In the genomic region with DNA sequence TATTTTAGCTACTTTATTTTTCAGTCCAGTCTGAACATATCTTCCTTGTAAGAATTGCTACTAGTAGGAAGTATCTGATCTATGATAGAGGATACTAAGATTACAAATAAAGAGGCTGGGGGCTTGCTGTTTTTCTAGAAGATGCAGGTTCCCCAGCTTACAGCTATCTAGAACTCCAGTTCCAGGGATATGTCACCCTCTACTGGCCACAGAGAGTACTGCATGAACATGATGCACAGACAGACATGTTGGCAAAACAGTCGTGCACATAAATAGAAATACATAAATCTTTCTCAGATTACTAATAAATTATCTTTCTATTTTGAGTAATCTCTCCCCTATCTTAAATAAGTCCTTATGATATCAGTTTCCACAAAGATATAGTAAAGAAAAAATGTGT, we compare ENCODE assay signal across 9 mouse cellular contexts. TPM values are rescaled to one million over a fixed set of nuclear protein-coding genes. Genes with fewer than 3 reads are reported as not detected.
A peak's percentile ranks its signal among the peaks of the same experiment; 100 is the strongest.
DNase-seq lines count a peak whose midpoint lies in the region; ATAC-seq and TF ChIP-seq lines count a peak whose summit lies in the region.
"Had no signal": no experiment of that assay in that cellular context is flagged by ENCODE, and none has a peak within 500 bp of the region (broad histone marks: within the 10 kb centered on the region; RNA-seq: fewer than 3 reads in every experiment).

No protein-coding gene starts in this region.

- H3K9me3 ChIP-seq in intestine, embryonic 14.5 days (ENCODE audit: control insufficient read depth, low read length): no peaks in the 10 kb centered on the region
- H3K9me3 ChIP-seq in intestine, embryonic 15.5 days: no peaks in the 10 kb centered on the region
- H3K9me3 ChIP-seq: neural tube, embryonic 13.5 days had no signal

- peak; percentile 87 for TF ChIP-seq CTCF in Patski (IDR thresholded peaks at IDR 0.05)
- no peak for TF ChIP-seq CTCF in thymus, adult 2 months (IDR thresholded peaks at IDR 0.05; ENCODE audit: borderline replicate concordance, control insufficient read depth, extremely low read depth, insufficient read depth, low read length, poor library complexity)

- POLR2A ChIA-PET in Patski (lab: Charles Lee): no interaction called here

- in situ Hi-C loops in Patski (cut with MboI; ENCODE audit: low pct_unique_long_range_greater_than_20kb): loop anchor here (5.0 kb wide), 1 partner anchor 57 kb away; no protein-coding TSS in a partner anchor

- H3K9ac ChIP-seq in intestine, embryonic 14.5 days (ENCODE audit: low read length): no peak overlapping the region
- H3K9ac ChIP-seq in intestine, embryonic 15.5 days: no peak overlapping the region
- H3K9ac ChIP-seq: neural tube, embryonic 13.5 days had no signal

- H3K27ac ChIP-seq in intestine, embryonic 14.5 days (ENCODE audit: low read depth): no peak overlapping the region
- H3K27ac ChIP-seq in intestine, embryonic 15.5 days: no peak overlapping the region
- no peak overlapping the region for H3K27ac ChIP-seq in thymus, adult 2 months (ENCODE audit: control insufficient read depth, insufficient read depth, low read length)
- H3K27ac ChIP-seq: neural tube, embryonic 13.5 days had no signal

- peak; percentile 78 for DNase-seq in intestine, embryonic 14.5 days (ENCODE audit: low spot score)
- DNase-seq in Patski (ENCODE audit: low read depth, low spot score): peak; percentile 9
- DNase-seq in cerebellum, postnatal 14 days: peak; percentile 84 to 91
- peak; percentile 86 for DNase-seq in heart, postnatal 4 days
- peak; percentile 11 to 76 for DNase-seq in left cerebral cortex, adult 9 months (ENCODE audit: low spot score in 2 of 2)
- peak; percentile 46 to 60 for DNase-seq in natural killer cell, adult 2 months (ENCODE audit: low spot score in 2 of 2)
- peak; percentile 73 for DNase-seq in thymus, adult 2 months

- 19% methylated on average over 1 of the region's 1 CpGs for WGBS in intestine, embryonic 14.5 days
- 36% methylated on average over 1 of the region's 1 CpGs for WGBS in intestine, embryonic 15.5 days
- WGBS in thymus, adult 2 months: 9% methylated on average over 1 of the region's 1 CpGs

- no peak overlapping the region for H3K4me2 ChIP-seq in intestine, embryonic 14.5 days (ENCODE audit: low read length)
- H3K4me2 ChIP-seq in intestine, embryonic 15.5 days (replicated peaks): no peak overlapping the region
- H3K4me2 ChIP-seq: neural tube, embryonic 13.5 days had no signal

- CTCF ChIA-PET in Patski (lab: Charles Lee): interaction anchor here (0.7 to 2.4 kb wide), 10 partner anchors 9 to 69 kb away, joined by 3 to 13 read pairs (median 4); no protein-coding TSS in a partner anchor

- H3K36me3 ChIP-seq in intestine, embryonic 14.5 days (ENCODE audit: control insufficient read depth, insufficient read depth, low read length): no peaks in the 10 kb centered on the region
- no peaks in the 10 kb centered on the region for H3K36me3 ChIP-seq in intestine, embryonic 15.5 days
- H3K36me3 ChIP-seq in thymus, adult 2 months (ENCODE audit: control insufficient read depth, insufficient read depth, low read length): no peaks in the 10 kb centered on the region

- no peak for ATAC-seq in intestine, embryonic 14.5 days (replicated peaks; ENCODE audit: low FRiP score, low TSS enrichment, low read depth)
- no peak for ATAC-seq in intestine, embryonic 15.5 days
- ATAC-seq in Patski: no peak

- no peak for TF ChIP-seq POLR2A in thymus, adult 2 months (IDR thresholded peaks at IDR 0.05; ENCODE audit: control insufficient read depth, extremely low read depth, insufficient read depth, low read length, poor library complexity)

- no peaks in the 10 kb centered on the region for H3K4me1 ChIP-seq in intestine, embryonic 14.5 days (replicated peaks; ENCODE audit: control insufficient read depth, insufficient read depth, low read length)
- no peaks in the 10 kb centered on the region for H3K4me1 ChIP-seq in intestine, embryonic 15.5 days (replicated peaks)
- H3K4me1 ChIP-seq in thymus, adult 2 months (replicated peaks; ENCODE audit: control insufficient read depth, insufficient read depth, low read length): no peaks in the 10 kb centered on the region
- H3K4me1 ChIP-seq: neural tube, embryonic 13.5 days had no signal

- H3K4me3 ChIP-seq in intestine, embryonic 14.5 days (ENCODE audit: low read depth, low read length): no peak overlapping the region
- H3K4me3 ChIP-seq in intestine, embryonic 15.5 days (replicated peaks): no peak overlapping the region
- H3K4me3 ChIP-seq in thymus, adult 2 months (ENCODE audit: control insufficient read depth, insufficient read depth, low read length): no peak overlapping the region
- H3K4me3 ChIP-seq: neural tube, embryonic 13.5 days had no signal

- H3K27me3 ChIP-seq in intestine, embryonic 14.5 days (replicated peaks; ENCODE audit: control insufficient read depth, insufficient read depth, low read length): no peaks in the 10 kb centered on the region
- no peaks in the 10 kb centered on the region for H3K27me3 ChIP-seq in intestine, embryonic 15.5 days (replicated peaks)
- peaks cover 42% of the 10 kb centered on the region for H3K27me3 ChIP-seq in Patski
- H3K27me3 ChIP-seq in thymus, adult 2 months (ENCODE audit: control insufficient read depth, insufficient read depth, low read length): no peaks in the 10 kb centered on the region
- H3K27me3 ChIP-seq: neural tube, embryonic 13.5 days had no signal

RNA-seq across cellular contexts. Expression of gene Gm10477, which starts 34.8 kb away (rescaled TPM):
- polyA plus RNA-seq in intestine, embryonic 14.5 days (2014; fragmentation: Nextera tagmentation; extraction: Ambion mirVana): not detected in 2 replicates
- not detected in 2 replicates for polyA plus RNA-seq in intestine, embryonic 15.5 days (2015; fragmentation: Nextera tagmentation; extraction: Ambion mirVana)
- not detected for polyA plus RNA-seq in Patski (2021)
- total RNA-seq in heart, postnatal 4 days (2021): not detected
- not detected in 2 replicates for polyA plus RNA-seq in thymus, adult 2 months (2012; rRNA removed)
- polyA plus RNA-seq: neural tube, embryonic 13.5 days had no signal

RNA-seq across cellular contexts. Expression of gene Ints6l, which starts 35.1 kb away (rescaled TPM):
- 25.2 and 34.1 TPM in 2 replicates for polyA plus RNA-seq in intestine, embryonic 14.5 days (2014; fragmentation: Nextera tagmentation; extraction: Ambion mirVana)
- polyA plus RNA-seq in intestine, embryonic 15.5 days (2015; fragmentation: Nextera tagmentation; extraction: Ambion mirVana): 20.8 and 20.9 TPM in 2 replicates
- polyA plus RNA-seq in Patski (2021): 6.3 TPM
- 10 to 100 TPM; 14.9 to 16.0 TPM for total RNA-seq in heart, postnatal 4 days (2021)
- polyA plus RNA-seq in thymus, adult 2 months (2012; rRNA removed): 16.6 and 24.0 TPM in 2 replicates

RNA-seq across cellular contexts. Expression of gene Gm2174, which starts 42.0 kb away (rescaled TPM):
- polyA plus RNA-seq in intestine, embryonic 14.5 days (2014; fragmentation: Nextera tagmentation; extraction: Ambion mirVana): 3.7 and 4.0 TPM in 2 replicates
- 3.1 and 3.2 TPM in 2 replicates for polyA plus RNA-seq in intestine, embryonic 15.5 days (2015; fragmentation: Nextera tagmentation; extraction: Ambion mirVana)
- not detected for polyA plus RNA-seq in Patski (2021)
- not detected for total RNA-seq in heart, postnatal 4 days (2021)
- polyA plus RNA-seq in thymus, adult 2 months (2012; rRNA removed): not detected in 2 replicates
- polyA plus RNA-seq: neural tube, embryonic 13.5 days had no signal

RNA-seq across cellular contexts. Expression of gene Gm648, which starts 59.6 kb away (rescaled TPM):
- 0.35 TPM in 1 of 2 replicates, not detected in the other for polyA plus RNA-seq in intestine, embryonic 14.5 days (2014; fragmentation: Nextera tagmentation; extraction: Ambion mirVana)
- 0.14 TPM in 1 of 2 replicates, not detected in the other for polyA plus RNA-seq in intestine, embryonic 15.5 days (2015; fragmentation: Nextera tagmentation; extraction: Ambion mirVana)
- not detected for polyA plus RNA-seq in Patski (2021)
- not detected for total RNA-seq in heart, postnatal 4 days (2021)
- polyA plus RNA-seq in thymus, adult 2 months (2012; rRNA removed): 0.09 TPM in 1 of 2 replicates, not detected in the other
- polyA plus RNA-seq: neural tube, embryonic 13.5 days had no signal

Comparison
In these comparisons a context has a peak if more than half of its experiments do, and no peak if none do; other contexts are left out.
1. DNase-seq: peak in every context shown above with its lines; median percentile 88 in cerebellum, postnatal 14 days; 86 in heart, postnatal 4 days; 78 in intestine, embryonic 14.5 days; 73 in thymus, adult 2 months; 53 in natural killer cell, adult 2 months; 44 in left cerebral cortex, adult 9 months; 9 in Patski.